Mouse (Mus musculus): ENCODE data around the gene Srsf6. TPM values are rescaled to one million over a fixed set of nuclear protein-coding genes. Genes with fewer than 3 reads are reported as not detected.
"Not testable (repeated sequence)": the region's sequence is repeated elsewhere in the genome, so short reads cannot be mapped to it uniquely, and the experiment has no call there.

The Srsf6 gene
- 266 and 279 TPM in 2 replicates for polyA plus RNA-seq (2016; fragmentation: Nextera tagmentation; extraction: Ambion mirVana)

GRCm38 (mm10) chr2:162931123-162931673 is at the start of gene Srsf6:
Srsf6 (plus strand) TSS chr2:162931528.
- Histone ChIP-seq H3K9me3 (no peaks in the 10 kb centered on the region), H3K27me3 (peaks cover 12% of the 10 kb centered on the region), H3K4me3 (replicated peaks) (peak within 1 kb of the TSS; percentile 98), H3K9ac (peak within 1 kb of the TSS; percentile 100), H3K4me1 (peaks cover 23% of the 10 kb centered on the region), H3K4me2 (peak within 1 kb of the TSS; percentile 76), H3K36me3 (replicated peaks) (peaks cover 35% of the 10 kb centered on the region), H3K27ac (peak within 1 kb of the TSS; percentile 96)
- peak; percentile 94 for ATAC-seq (ENCODE audit: low FRiP score)
- under 1% methylated on average over 58 of the region's 68 CpGs for WGBS

DNA sequence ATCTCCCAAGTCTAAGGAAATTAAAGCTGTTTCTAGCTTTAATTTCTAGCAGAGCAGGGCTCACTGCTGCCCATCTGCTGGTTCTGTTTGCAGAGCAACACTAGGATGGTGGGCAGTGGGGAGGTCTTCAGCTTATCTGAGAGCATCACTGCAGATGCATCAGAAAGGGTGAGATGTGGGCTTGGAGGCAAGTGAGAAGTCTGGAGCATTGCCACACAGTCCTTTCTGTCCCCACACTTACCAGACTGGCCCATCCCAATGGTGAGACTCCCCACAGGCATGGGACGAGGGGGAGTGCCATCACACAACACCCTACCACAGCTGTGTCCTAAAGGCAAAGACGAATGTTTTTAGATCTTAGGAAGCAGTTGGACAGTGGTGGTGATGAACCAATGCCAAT is 47.2 kb upstream of the Srsf6 start:
- no peak overlapping the region for H3K9ac ChIP-seq
- H3K36me3 ChIP-seq (replicated peaks): no peaks in the 10 kb centered on the region
- WGBS: 63% methylated on average over 2 of the region's 2 CpGs
- H3K9me3 ChIP-seq: no peaks in the 10 kb centered on the region
- no peaks in the 10 kb centered on the region for H3K4me1 ChIP-seq
- H3K27ac ChIP-seq: no peak overlapping the region
- no peak for ATAC-seq (ENCODE audit: low FRiP score)
- H3K27me3 ChIP-seq: no peaks in the 10 kb centered on the region
- H3K4me3 ChIP-seq (replicated peaks): no peak overlapping the region
- no peak overlapping the region for H3K4me2 ChIP-seq

DNA sequence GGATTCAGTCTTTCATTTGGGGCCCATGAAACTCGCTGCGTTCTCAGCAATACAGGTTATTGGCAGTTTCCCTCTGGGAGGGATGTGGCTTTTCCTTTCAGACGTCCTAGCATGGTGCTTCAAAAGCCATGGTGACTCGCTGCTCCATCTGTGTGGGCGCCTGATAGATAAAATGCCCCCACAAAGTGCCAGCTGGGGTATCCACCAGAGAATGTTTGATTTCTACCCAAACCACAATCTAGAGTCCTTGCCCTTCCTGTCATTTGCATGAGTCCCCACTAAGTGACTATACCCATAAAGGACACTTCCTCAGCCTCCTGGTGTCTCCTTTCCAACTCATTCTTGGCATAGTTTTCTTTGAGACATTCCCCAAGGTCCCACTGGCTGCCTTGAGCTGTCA is 44.2 kb upstream of the Srsf6 start:
- no peaks in the 10 kb centered on the region for H3K9me3 ChIP-seq
- no peak overlapping the region for H3K4me2 ChIP-seq
- no peaks in the 10 kb centered on the region for H3K27me3 ChIP-seq
- no peak overlapping the region for H3K4me3 ChIP-seq (replicated peaks)
- H3K27ac ChIP-seq: no peak overlapping the region
- WGBS: 81% methylated on average over 5 of the region's 5 CpGs
- no peak for ATAC-seq (ENCODE audit: low FRiP score)
- H3K9ac ChIP-seq: no peak overlapping the region
- no peaks in the 10 kb centered on the region for H3K36me3 ChIP-seq (replicated peaks)
- H3K4me1 ChIP-seq: peaks cover 4% of the 10 kb centered on the region; the same call in 1 of the 2 replicates

DNA sequence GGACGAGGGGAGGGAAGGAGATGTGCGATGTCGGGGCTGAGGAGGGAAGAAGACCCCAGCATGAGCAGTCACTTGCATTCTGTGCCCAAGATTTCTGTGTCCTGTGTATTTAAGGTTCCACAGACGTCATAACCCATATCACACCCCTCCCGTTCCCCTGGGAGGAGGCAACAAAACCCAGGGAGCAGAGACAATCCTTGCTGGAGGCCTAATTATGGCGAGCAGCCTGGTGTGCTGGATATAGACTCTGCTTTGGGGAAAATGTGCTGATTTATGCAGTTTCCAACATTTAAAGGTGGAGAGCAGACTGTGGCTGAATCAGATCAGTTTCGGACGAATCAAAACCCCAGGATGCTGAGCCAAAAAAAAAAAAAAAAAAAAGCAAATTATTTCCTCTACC is 42.7 kb upstream of the Srsf6 start:
- Histone ChIP-seq H3K27ac (no peak overlapping the region), H3K27me3 (no peaks in the 10 kb centered on the region), H3K4me1 (peaks cover 4% of the 10 kb centered on the region; the same call in 1 of the 2 replicates), H3K9me3 (no peaks in the 10 kb centered on the region), H3K4me3 (replicated peaks) (no peak overlapping the region), H3K9ac (no peak overlapping the region), H3K4me2 (no peak overlapping the region), H3K36me3 (replicated peaks) (no peaks in the 10 kb centered on the region)
- no peak for ATAC-seq (ENCODE audit: low FRiP score)
- 90% methylated on average over 8 of the region's 8 CpGs for WGBS

- WGBS: 77% methylated on average over 7 of the region's 7 CpGs
- H3K36me3 ChIP-seq (replicated peaks): no peaks in the 10 kb centered on the region
- H3K9ac ChIP-seq: no peak overlapping the region
- H3K4me3 ChIP-seq (replicated peaks): no peak overlapping the region
- H3K4me2 ChIP-seq: no peak overlapping the region
- no peaks in the 10 kb centered on the region for H3K9me3 ChIP-seq
- peak; percentile 46; the same call in 1 of the 2 replicates for ATAC-seq (ENCODE audit: low FRiP score)
- no peaks in the 10 kb centered on the region for H3K27me3 ChIP-seq
- no peak overlapping the region for H3K27ac ChIP-seq
- peaks cover 4% of the 10 kb centered on the region; the same call in 1 of the 2 replicates for H3K4me1 ChIP-seq
Observed at GRCm38 (mm10) chr2:162889191-162889590, 42.1 kb upstream of the Srsf6 start.

DNA sequence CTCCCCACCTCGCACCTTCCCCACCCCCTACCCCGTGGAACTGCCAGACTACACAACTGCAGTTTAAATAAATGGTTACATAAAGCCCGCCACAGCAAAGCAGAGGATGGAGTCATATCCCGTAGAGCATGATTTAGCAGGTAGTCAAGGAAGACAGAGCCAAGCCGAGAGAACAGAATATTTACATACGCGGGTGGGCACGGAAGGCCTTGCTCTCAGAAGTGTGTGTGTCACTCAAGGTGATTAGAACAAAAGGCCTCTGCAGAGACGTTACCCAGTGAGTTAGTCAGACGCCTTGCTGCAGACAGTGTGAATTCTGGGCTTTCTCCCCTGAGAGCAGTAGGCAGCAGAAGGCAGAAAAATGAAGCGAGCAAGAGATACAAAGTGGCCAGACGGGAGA is 41.6 kb upstream of the Srsf6 start:
- H3K4me2 ChIP-seq: no peak overlapping the region
- H3K36me3 ChIP-seq (replicated peaks): no peaks in the 10 kb centered on the region
- no peaks in the 10 kb centered on the region for H3K9me3 ChIP-seq
- no peak for ATAC-seq (ENCODE audit: low FRiP score)
- peaks cover 4% of the 10 kb centered on the region; the same call in 1 of the 2 replicates for H3K4me1 ChIP-seq
- WGBS: 77% methylated on average over 12 of the region's 12 CpGs
- no peak overlapping the region for H3K4me3 ChIP-seq (replicated peaks)
- H3K9ac ChIP-seq: no peak overlapping the region
- no peaks in the 10 kb centered on the region for H3K27me3 ChIP-seq
- H3K27ac ChIP-seq: no peak overlapping the region

- not testable (repeated sequence) for H3K4me1 ChIP-seq; H3K4me2 ChIP-seq; H3K9ac ChIP-seq; H3K36me3 ChIP-seq (replicated peaks); H3K9me3 ChIP-seq; H3K27me3 ChIP-seq; ATAC-seq (ENCODE audit: low FRiP score); H3K27ac ChIP-seq; H3K4me3 ChIP-seq (replicated peaks)
- WGBS: 78% methylated on average over 3 of the region's 3 CpGs
Observed at GRCm38 (mm10) chr2:162892979-162893378, 38.3 kb upstream of the Srsf6 start.

DNA sequence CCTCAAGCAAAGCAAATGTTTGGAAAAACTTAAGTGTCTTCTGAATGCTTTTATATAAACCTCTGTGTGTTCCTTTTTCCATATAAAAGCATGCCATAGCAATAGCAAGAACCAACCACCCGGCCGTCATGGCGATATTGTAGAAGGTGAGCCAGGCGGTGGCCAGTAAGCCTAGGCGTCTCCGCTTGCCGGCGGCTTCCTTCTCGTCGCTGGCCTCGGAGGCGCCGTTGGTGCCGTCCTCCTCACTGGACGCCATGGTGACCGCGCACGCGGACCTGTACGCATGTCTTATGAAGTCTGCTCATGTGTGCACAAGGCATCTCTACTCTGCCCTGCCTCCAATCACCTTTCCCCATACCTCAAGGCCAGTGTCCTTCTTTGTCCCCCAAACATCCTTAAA is 32.1 kb upstream of the Srsf6 start:
- H3K9ac ChIP-seq; H3K4me1 ChIP-seq; H3K4me3 ChIP-seq (replicated peaks); H3K4me2 ChIP-seq; H3K36me3 ChIP-seq (replicated peaks); H3K9me3 ChIP-seq; ATAC-seq (ENCODE audit: low FRiP score); H3K27me3 ChIP-seq; H3K27ac ChIP-seq: not testable (repeated sequence)
- WGBS: 94% methylated on average over 20 of the region's 20 CpGs

DNA sequence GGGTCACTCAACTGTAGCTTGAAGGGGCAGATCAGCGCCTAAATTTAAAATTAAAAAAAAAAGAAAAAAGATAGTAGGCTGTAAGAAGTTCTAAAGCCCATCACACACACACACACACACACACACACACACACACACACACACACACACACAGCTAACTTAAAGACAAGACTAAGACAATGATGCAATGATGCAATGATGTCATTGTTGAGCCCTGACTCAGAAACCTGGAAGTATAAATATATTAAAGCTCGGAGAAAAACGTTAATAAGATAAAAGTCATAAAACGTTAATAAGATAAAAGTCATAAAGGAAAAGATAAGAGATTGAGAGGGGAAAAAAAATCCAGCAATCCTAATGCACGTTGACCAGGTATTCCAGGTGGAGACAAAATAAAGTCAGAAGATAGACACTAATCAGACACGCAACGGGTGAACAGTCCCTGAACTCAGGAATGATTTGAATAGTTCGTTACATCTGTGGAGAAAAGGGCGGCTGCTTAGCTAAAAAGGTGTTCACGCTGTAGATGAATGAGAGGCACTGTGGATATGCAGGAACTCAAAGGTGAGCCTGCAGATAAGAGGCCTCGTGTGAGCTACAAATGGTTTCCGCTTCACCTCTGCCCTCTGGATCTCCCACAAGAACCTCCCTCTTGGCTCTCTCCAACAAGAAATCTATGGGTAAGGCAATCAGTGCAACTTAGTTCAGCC is 31.3 kb upstream of the Srsf6 start:
- H3K27ac ChIP-seq: peak overlapping the region; percentile 47; the same call in 1 of the 2 replicates
- 66% methylated on average over 12 of the region's 12 CpGs for WGBS
- no peak for ATAC-seq (ENCODE audit: low FRiP score)

DNA sequence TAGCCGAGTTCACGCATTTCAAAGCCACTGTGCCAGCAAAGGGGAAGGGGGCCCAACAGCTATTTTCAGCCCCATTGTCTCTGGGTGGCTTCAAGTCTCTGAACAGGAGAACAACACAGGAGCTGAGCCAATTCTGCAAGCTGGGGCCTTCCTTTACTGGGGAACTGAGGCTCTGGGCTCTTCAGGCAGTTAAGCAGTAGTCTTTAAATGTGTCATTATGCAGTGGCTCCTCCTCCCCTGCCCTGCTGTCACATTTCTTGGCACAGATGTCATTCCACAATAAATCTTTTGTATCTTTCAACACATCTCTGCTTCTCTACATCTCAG is 30.8 kb upstream of the Srsf6 start:
- no peak; the same call in 1 of the 2 replicates for ATAC-seq (ENCODE audit: low FRiP score)
- 0% methylated on average over 2 of the region's 2 CpGs for WGBS
- H3K4me1 ChIP-seq: peaks cover 9% of the 10 kb centered on the region
- H3K9me3 ChIP-seq: no peaks in the 10 kb centered on the region
- 0 out of 2 replicates have a peak overlapping the region, but pooled peaks have one; percentile 0 for H3K4me2 ChIP-seq
- H3K27ac ChIP-seq: peak overlapping the region; percentile 47; the same call in 1 of the 2 replicates
- H3K9ac ChIP-seq: no peak overlapping the region
- H3K27me3 ChIP-seq: no peaks in the 10 kb centered on the region
- no peak overlapping the region for H3K4me3 ChIP-seq (replicated peaks)
- H3K36me3 ChIP-seq (replicated peaks): no peaks in the 10 kb centered on the region

More for the DNA sequence above, 31.3 kb upstream of the Srsf6 start:
- Histone ChIP-seq H3K9me3 (no peaks in the 10 kb centered on the region), H3K4me3 (replicated peaks) (no peak overlapping the region), H3K9ac (no peak overlapping the region), H3K4me2 (0 out of 2 replicates have a peak overlapping the region, but pooled peaks have one; percentile 0), H3K36me3 (replicated peaks) (no peaks in the 10 kb centered on the region), H3K4me1 (peaks cover 9% of the 10 kb centered on the region), H3K27me3 (no peaks in the 10 kb centered on the region)

- Histone ChIP-seq H3K4me1 (peaks cover 3% of the 10 kb centered on the region; the same call in 1 of the 2 replicates), H3K9ac (no peak overlapping the region), H3K4me3 (replicated peaks) (no peak overlapping the region), H3K9me3 (no peaks in the 10 kb centered on the region), H3K4me2 (no peak overlapping the region), H3K36me3 (replicated peaks) (no peaks in the 10 kb centered on the region), H3K27me3 (no peaks in the 10 kb centered on the region), H3K27ac (no peak overlapping the region)
- 72% methylated on average over 4 of the region's 4 CpGs for WGBS
- no peak for ATAC-seq (ENCODE audit: low FRiP score)
Observed at GRCm38 (mm10) chr2:162905902-162906301, 25.4 kb upstream of the Srsf6 start.

GRCm38 (mm10) chr2:162908052-162908491 is 23.3 kb upstream of the Srsf6 start:
- H3K4me1 ChIP-seq: peaks cover 3% of the 10 kb centered on the region; the same call in 1 of the 2 replicates
- no peak overlapping the region for H3K27ac ChIP-seq
- H3K4me2 ChIP-seq: peak overlapping the region; percentile 17; the same call in 1 of the 2 replicates
- no peak overlapping the region for H3K9ac ChIP-seq
- no peak for ATAC-seq (ENCODE audit: low FRiP score)
- H3K4me3 ChIP-seq (replicated peaks): no peak overlapping the region
- no peaks in the 10 kb centered on the region for H3K9me3 ChIP-seq
- 48% methylated on average over 16 of the region's 16 CpGs for WGBS
- no peaks in the 10 kb centered on the region for H3K27me3 ChIP-seq
- H3K36me3 ChIP-seq (replicated peaks): no peaks in the 10 kb centered on the region

DNA sequence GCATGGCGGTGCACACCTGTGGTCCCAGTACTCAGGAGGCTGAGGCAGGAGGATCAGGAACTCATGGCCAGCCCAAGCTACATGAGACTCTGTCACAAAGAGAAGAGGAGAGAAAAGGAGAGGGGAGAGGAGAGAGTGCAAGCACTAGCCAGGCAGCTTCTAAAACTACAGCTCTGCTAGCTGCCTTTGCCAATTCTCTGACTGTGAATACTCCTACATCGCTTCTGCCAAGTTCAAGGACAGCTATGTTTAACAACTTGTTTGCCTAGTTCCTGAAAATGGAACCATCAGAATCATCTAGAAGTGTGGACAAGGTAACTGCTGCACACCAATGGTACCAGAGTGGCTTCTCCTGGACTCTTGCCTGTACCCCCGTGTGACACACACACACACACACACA is 17.3 kb upstream of the Srsf6 start:
- Histone ChIP-seq H3K4me2 (no peak overlapping the region), H3K4me3 (replicated peaks) (no peak overlapping the region), H3K27me3 (no peaks in the 10 kb centered on the region), H3K27ac (no peak overlapping the region), H3K9ac (no peak overlapping the region), H3K9me3 (no peaks in the 10 kb centered on the region), H3K36me3 (replicated peaks) (no peaks in the 10 kb centered on the region), H3K4me1 (no peaks in the 10 kb centered on the region)
- ATAC-seq (ENCODE audit: low FRiP score): no peak
- 78% methylated on average over 3 of the region's 3 CpGs for WGBS
